Mouse (Mus musculus): Measurements from ENCODE around the gene Rac1.

GRCm38 (mm10) chr5:143517005-143517404 is 10.8 kb downstream of the Rac1 start:
- TF ChIP-seq CTCF (IDR thresholded peaks at IDR 0.05), result no peak
- TF ChIP-seq EP300 (IDR thresholded peaks at IDR 0.05), result no peak

Data from lung, postnatal 0 days (tissue).